Mouse (Mus musculus): ENCODE results near the gene Kcnq1. TPM values are rescaled to one million over a fixed set of nuclear protein-coding genes. Genes with fewer than 3 reads are reported as not detected.
A peak's percentile ranks its signal among the peaks of the same experiment; 100 is the strongest.

Gene Kcnq1
- polyA plus RNA-seq, 1 experiment from 2014 or later: 10.5 TPM

DNA sequence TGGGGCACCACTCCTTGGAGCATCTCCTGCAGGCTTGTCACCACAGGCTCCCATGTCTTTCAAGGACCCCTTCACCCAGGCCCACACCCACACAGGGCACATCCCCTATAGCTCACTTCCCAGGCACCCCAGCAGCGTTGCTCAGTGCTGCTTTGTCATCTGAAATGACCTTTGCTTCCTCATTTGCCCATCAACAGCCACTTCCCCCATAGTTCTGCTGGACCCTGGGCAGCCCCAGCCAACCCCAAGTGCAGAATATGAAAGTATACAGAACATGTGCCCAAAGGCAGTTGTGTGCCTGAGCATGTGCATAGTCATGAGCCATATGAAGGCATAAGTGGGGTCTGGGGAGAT, 10.6 kb upstream of the Kcnq1 start:
- TF ChIP-seq CTCF (IDR thresholded peaks at IDR 0.05; ENCODE audit: low read depth): no peak
- Histone ChIP-seq H3K4me1 (replicated peaks; ENCODE audit: control insufficient read depth, insufficient read depth, low read length) (no peaks in the 10 kb centered on the region), H3K27ac (ENCODE audit: low read depth, low read length) (no peak overlapping the region), H3K9me3 (ENCODE audit: control insufficient read depth) (no peaks in the 10 kb centered on the region), H3K27me3 (replicated peaks; ENCODE audit: control insufficient read depth, insufficient read depth, low read length) (no peaks in the 10 kb centered on the region), H3K36me3 (ENCODE audit: control insufficient read depth, insufficient read depth) (no peaks in the 10 kb centered on the region), H3K4me2 (replicated peaks; ENCODE audit: low read depth) (no peak overlapping the region), H3K4me3 (ENCODE audit: low read depth, low read length) (no peak overlapping the region), H3K9ac (ENCODE audit: low read depth, low read length) (no peak overlapping the region)
- no peak for ATAC-seq
- WGBS: 49% methylated on average over 1 of the region's 1 CpGs

DNA sequence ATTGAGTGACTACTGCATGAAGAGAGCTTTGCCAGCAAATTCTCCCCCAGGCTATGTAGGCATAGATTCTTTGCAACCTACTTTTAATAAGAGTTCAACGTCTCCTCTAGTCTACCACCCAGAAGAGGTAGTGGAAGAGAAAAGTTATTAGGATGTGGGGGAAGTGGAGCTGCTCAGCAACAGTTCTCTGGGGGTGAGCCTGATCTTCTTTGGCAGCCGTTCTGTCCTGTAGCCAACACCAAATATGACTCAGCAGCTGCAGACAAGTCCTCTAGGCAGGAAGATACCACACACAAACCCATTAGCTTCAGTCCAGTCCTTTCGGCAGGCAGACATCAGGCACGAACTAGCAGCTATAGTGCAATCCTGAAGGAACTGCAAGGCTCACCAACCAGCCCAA, 5.4 kb upstream of the Kcnq1 start:
- WGBS: 73% methylated on average over 4 of the region's 4 CpGs
- no peak for ATAC-seq
- Histone ChIP-seq H3K4me1 (replicated peaks; ENCODE audit: control insufficient read depth, insufficient read depth, low read length) (no peaks in the 10 kb centered on the region), H3K27ac (ENCODE audit: low read depth, low read length) (no peak overlapping the region), H3K9ac (ENCODE audit: low read depth, low read length) (no peak overlapping the region), H3K4me3 (ENCODE audit: low read depth, low read length) (no peak overlapping the region), H3K9me3 (ENCODE audit: control insufficient read depth) (no peaks in the 10 kb centered on the region), H3K27me3 (replicated peaks; ENCODE audit: control insufficient read depth, insufficient read depth, low read length) (no peaks in the 10 kb centered on the region), H3K36me3 (ENCODE audit: control insufficient read depth, insufficient read depth) (no peaks in the 10 kb centered on the region), H3K4me2 (replicated peaks; ENCODE audit: low read depth) (no peak overlapping the region)
- no peak for TF ChIP-seq CTCF (IDR thresholded peaks at IDR 0.05; ENCODE audit: low read depth)

DNA sequence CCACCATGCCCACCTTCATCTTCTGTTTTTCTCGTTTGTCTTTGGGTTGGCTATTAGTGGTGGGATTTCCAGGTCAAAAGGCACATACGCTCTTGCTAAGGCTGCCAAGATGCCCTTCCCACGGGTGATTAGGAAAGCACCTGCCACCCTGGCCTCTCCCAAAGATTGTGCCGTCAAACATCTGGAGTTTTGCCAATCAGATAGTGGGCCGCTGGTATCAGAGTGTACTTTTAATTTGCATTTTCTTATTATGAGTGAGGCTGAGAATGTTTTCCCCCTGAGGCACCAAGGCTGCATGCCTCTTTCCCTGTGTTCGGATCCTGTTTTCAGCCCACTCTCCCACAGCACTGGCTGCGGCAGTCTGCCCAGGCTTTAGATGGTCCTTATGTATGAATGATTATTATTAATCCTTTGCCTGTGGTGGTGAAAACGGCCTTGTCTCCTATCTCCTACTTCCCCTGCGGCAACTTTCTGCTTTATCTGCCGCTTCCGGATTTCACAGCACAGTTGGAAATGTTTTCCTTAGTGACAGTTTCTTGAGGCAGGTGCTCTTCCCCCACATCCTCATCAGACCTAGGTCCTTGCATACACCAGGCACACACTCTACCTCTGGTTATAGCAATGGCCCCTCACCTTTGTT, 784 bp upstream of the Kcnq1 start:
- H3K4me3 ChIP-seq (ENCODE audit: low read depth, low read length): no peak overlapping the region
- 37% methylated on average over 11 of the region's 11 CpGs for WGBS
- no peak overlapping the region for H3K9ac ChIP-seq (ENCODE audit: low read depth, low read length)
- H3K4me2 ChIP-seq (replicated peaks; ENCODE audit: low read depth): no peak overlapping the region; the same call in 1 of the 2 replicates
- H3K9me3 ChIP-seq (ENCODE audit: control insufficient read depth): no peaks in the 10 kb centered on the region
- H3K27ac ChIP-seq (ENCODE audit: low read depth, low read length): no peak overlapping the region
- peaks cover 22% of the 10 kb centered on the region for H3K27me3 ChIP-seq (replicated peaks; ENCODE audit: control insufficient read depth, insufficient read depth, low read length)
- H3K36me3 ChIP-seq (ENCODE audit: control insufficient read depth, insufficient read depth): no peaks in the 10 kb centered on the region
- peak; percentile 70 for ATAC-seq
- no peak for TF ChIP-seq CTCF (IDR thresholded peaks at IDR 0.05; ENCODE audit: low read depth)
- H3K4me1 ChIP-seq (replicated peaks; ENCODE audit: control insufficient read depth, insufficient read depth, low read length): no peaks in the 10 kb centered on the region

DNA sequence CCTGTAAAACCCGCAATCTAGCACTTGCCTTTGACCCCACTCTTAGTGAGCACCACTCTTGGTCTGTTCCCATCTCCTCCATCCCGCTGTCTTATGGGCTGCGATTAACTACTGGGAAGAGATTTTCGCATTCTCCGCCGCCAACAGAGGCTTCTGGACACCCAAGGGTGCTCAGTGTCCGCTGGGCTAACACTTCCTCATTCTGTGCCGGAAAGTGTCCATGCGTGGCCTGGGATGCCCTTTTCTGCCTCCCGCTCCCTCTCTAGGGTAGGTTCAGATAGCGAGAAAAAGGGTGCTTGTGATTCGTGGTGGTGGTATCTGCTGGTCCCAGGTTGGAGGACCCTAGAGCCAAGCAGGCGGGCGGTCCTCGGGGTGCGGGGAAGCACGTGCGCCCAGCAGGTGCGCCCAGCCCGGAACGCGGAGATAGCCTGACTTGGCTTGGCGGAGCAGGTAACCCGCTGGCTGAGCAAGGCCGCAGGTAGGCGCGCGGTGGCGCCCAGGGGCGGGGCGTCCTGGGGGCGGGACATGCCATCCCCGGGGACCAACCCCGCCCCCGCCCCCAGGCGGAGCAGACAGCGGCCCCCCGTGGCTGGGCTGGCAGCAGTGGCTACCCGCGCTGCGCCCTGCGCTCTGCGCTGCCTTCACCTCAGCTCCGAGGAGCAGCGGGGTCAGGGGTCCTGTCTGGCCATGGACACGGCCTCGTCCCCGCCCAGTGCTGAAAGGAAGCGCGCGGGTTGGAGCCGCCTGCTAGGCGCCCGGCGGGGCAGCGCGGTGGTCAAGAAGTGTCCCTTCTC, 707 bp downstream of the Kcnq1 start:
- H3K4me1 ChIP-seq (replicated peaks; ENCODE audit: control insufficient read depth, insufficient read depth, low read length): 0 out of 2 replicates have a peak, but pooled peaks cover 3% of the 10 kb centered on the region
- H3K36me3 ChIP-seq (ENCODE audit: control insufficient read depth, insufficient read depth): no peaks in the 10 kb centered on the region
- H3K27me3 ChIP-seq (replicated peaks; ENCODE audit: control insufficient read depth, insufficient read depth, low read length): peaks cover 22% of the 10 kb centered on the region
- no peaks in the 10 kb centered on the region for H3K9me3 ChIP-seq (ENCODE audit: control insufficient read depth)
- H3K9ac ChIP-seq (ENCODE audit: low read depth, low read length): peak overlapping the region; percentile 52
- 6% methylated on average over 39 of the region's 57 CpGs for WGBS
- H3K4me2 ChIP-seq (replicated peaks; ENCODE audit: low read depth): peak overlapping the region; percentile 74
- H3K27ac ChIP-seq (ENCODE audit: low read depth, low read length): peak overlapping the region; percentile 50; the same call in 1 of the 2 replicates
- peak overlapping the region; percentile 41 for H3K4me3 ChIP-seq (ENCODE audit: low read depth, low read length)
- peak; percentile 62 for ATAC-seq
- TF ChIP-seq CTCF (IDR thresholded peaks at IDR 0.05; ENCODE audit: low read depth): peak; percentile 58

DNA sequence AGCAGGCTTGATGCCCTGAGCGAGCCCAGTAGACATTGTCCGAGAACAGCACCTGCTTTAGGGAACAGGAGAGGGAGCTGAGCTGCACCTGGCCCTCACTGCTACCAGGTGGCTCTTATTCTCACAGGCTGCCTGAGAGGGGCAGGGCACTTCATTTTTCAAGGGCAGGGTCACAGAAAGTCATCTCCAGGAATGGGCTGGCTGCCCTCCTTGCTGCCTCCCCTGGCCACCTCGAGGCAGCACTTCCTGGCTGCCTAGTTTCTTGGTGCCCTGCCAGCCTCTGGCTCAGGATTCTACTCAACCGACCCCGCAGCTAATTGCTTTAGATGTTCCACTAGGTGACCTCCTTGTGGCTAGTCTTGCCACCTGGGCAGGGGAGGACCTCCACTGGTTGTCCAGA, 2.0 kb downstream of the Kcnq1 start:
- ATAC-seq: no peak; the same call in 1 of the 2 replicates
- no peaks in the 10 kb centered on the region for H3K9me3 ChIP-seq (ENCODE audit: control insufficient read depth)
- no peaks in the 10 kb centered on the region for H3K36me3 ChIP-seq (ENCODE audit: control insufficient read depth, insufficient read depth)
- peak overlapping the region; percentile 50; the same call in 1 of the 2 replicates for H3K27ac ChIP-seq (ENCODE audit: low read depth, low read length)
- peaks cover 22% of the 10 kb centered on the region for H3K27me3 ChIP-seq (replicated peaks; ENCODE audit: control insufficient read depth, insufficient read depth, low read length)
- 35% methylated on average over 5 of the region's 5 CpGs for WGBS
- H3K4me3 ChIP-seq (ENCODE audit: low read depth, low read length): peak overlapping the region; percentile 41
- H3K9ac ChIP-seq (ENCODE audit: low read depth, low read length): 0 out of 2 replicates have a peak overlapping the region, but pooled peaks have one; percentile 52
- H3K4me1 ChIP-seq (replicated peaks; ENCODE audit: control insufficient read depth, insufficient read depth, low read length): 0 out of 2 replicates have a peak, but pooled peaks cover 3% of the 10 kb centered on the region
- peak; percentile 46; the same call in 1 of the 2 replicates for TF ChIP-seq CTCF (IDR thresholded peaks at IDR 0.05; ENCODE audit: low read depth)
- peak overlapping the region; percentile 74 for H3K4me2 ChIP-seq (replicated peaks; ENCODE audit: low read depth)

DNA sequence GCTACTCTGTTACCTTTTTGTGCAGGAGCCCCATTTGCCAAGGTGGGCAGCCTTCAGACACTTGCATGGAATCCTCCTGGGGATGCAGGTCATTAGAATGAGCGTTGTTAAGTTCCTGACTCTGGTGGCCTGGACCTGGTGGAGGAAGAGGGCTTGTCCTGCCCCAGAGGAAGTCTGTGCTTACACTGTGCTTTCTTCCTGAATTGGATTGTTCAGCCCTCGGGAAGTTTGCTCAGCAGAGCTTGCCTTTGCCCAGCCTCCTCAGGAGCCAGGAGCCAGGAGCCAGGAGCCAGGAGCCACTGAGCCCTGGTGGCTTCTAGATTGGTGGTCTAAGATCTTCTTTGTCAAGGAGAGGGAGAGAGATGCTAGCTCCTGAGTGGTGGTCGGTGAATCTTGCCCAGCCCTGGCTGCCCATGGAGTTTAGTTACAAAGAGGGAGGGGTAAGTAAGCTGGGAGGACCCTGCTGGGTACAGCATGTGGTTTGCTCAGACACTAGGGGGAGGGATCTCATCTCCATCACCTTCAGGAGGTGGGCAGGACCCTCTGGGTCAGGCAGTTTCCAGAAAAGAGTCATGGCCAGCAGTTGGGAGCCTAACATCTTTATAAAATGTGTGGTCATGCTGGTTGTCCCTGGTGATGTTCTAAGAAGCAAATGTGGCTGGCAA, 3.0 kb downstream of the Kcnq1 start:
- TF ChIP-seq CTCF (IDR thresholded peaks at IDR 0.05; ENCODE audit: low read depth): no peak
- H3K9me3 ChIP-seq (ENCODE audit: control insufficient read depth): no peaks in the 10 kb centered on the region
- 0 out of 2 replicates have a peak overlapping the region, but pooled peaks have one; percentile 26 for H3K9ac ChIP-seq (ENCODE audit: low read depth, low read length)
- ATAC-seq: no peak
- 0 out of 2 replicates have a peak, but pooled peaks cover 3% of the 10 kb centered on the region for H3K4me1 ChIP-seq (replicated peaks; ENCODE audit: control insufficient read depth, insufficient read depth, low read length)
- no peak overlapping the region for H3K27ac ChIP-seq (ENCODE audit: low read depth, low read length)
- H3K36me3 ChIP-seq (ENCODE audit: control insufficient read depth, insufficient read depth): no peaks in the 10 kb centered on the region
- WGBS: 21% methylated on average over 3 of the region's 3 CpGs
- peak overlapping the region; percentile 74 for H3K4me2 ChIP-seq (replicated peaks; ENCODE audit: low read depth)
- H3K4me3 ChIP-seq (ENCODE audit: low read depth, low read length): peak overlapping the region; percentile 41
- H3K27me3 ChIP-seq (replicated peaks; ENCODE audit: control insufficient read depth, insufficient read depth, low read length): peaks cover 22% of the 10 kb centered on the region
